Mouse (Mus musculus) testis, adult 2 months (tissue): Measurements from ENCODE around the gene Rfx2. TPM values are rescaled to one million over a fixed set of nuclear protein-coding genes. Genes with fewer than 3 reads are reported as not detected.

ENCODE experiments used
- H3K27ac ChIP-seq: fragments of 200-500 bp; 2 replicates; pipeline ENCODE4 v1.5.1; 2012; ENCODE audit warnings: low read depth, low read length; ENCODE audit not compliant: control insufficient read depth, insufficient read depth
- H3K27me3 ChIP-seq: fragments of 200-500 bp; 2 replicates; pipeline ENCODE4 v1.6.1; 2012; ENCODE audit warnings: mild to moderate bottlenecking, low read length, moderate library complexity; ENCODE audit not compliant: control insufficient read depth, insufficient read depth
- H3K36me3 ChIP-seq: fragments of 200-500 bp; 2 replicates; pipeline ENCODE4 v1.6.1; 2012; ENCODE audit warnings: mild to moderate bottlenecking, low read length; ENCODE audit not compliant: control insufficient read depth, insufficient read depth
- H3K4me1 ChIP-seq: fragments of 200-500 bp; 2 replicates; pipeline ENCODE4 v1.6.1; 2012; ENCODE audit warnings: low read length; ENCODE audit not compliant: control insufficient read depth, insufficient read depth
- H3K4me3 ChIP-seq: fragments of 200-500 bp; 2 replicates; pipeline ENCODE4 v1.5.1; 2012; ENCODE audit warnings: low read depth, mild to moderate bottlenecking, low read length, moderate library complexity, mixed read lengths; ENCODE audit not compliant: control insufficient read depth
- CTCF ChIP-seq: fragments of 200-500 bp; IDR thresholded peaks from 2 replicates; pipeline ENCODE4 v1.5.1; 2012; ENCODE audit warnings: low read depth, mild to moderate bottlenecking, inconsistent platforms, low read length, moderate library complexity; ENCODE audit not compliant: control insufficient read depth, insufficient read depth, insufficient replicate concordance
- POLR2A ChIP-seq: fragments of 200-500 bp; IDR thresholded peaks from 2 replicates; pipeline ENCODE4 v1.6.1; 2012; ENCODE audit warnings: low read depth, mild to moderate bottlenecking, inconsistent platforms, low read length, moderate library complexity; ENCODE audit not compliant: control insufficient read depth
- polyA plus RNA-seq: library from polyadenylated mRNA; depleted of rRNA; stranded (reverse); fragments of >200 nt; gene quantifications from 2 replicates; pipeline ENCODE4 v1.2.3, GENCODE M21; 2012

The Rfx2 gene
- polyA plus RNA-seq, 1 experiment, result 312 TPM

DNA sequence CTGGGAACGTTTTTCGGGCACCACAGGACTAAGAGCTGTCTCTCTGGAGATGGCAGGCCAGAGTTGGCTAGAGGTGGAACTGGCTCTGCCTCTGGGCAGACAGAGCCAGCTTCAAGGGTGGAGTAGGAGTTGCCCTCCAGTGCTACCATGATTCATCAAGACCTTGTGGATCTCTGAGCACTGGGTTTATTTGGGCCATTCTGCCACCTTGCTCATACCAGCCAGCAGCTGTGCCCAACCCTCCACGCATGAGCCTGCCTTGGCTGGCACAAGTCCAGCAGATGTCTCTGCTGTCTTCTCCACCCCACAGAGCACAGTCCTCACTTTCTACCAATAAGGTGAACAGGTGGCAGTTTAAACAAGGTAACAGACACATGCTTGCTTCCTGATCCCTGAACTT is 41.9 kb downstream of the Rfx2 start:
- no peak for TF ChIP-seq POLR2A
- TF ChIP-seq CTCF, result no peak
- H3K27ac ChIP-seq, result no peak overlapping the region

GRCm38 (mm10) chr17:56780291-56780978 is 50.4 kb downstream of the Rfx2 start:
- Histone ChIP-seq H3K36me3 (peaks cover 3% of the 10 kb centered on the region; the same call in 1 of the 2 replicates), H3K27ac (no peak overlapping the region), H3K4me1 (no peaks in the 10 kb centered on the region), H3K4me3 (no peak overlapping the region), H3K27me3 (no peaks in the 10 kb centered on the region)
- TF ChIP-seq POLR2A (no peak), CTCF (no peak)

More for the DNA sequence above, 41.9 kb downstream of the Rfx2 start:
- Histone ChIP-seq H3K27me3 (no peaks in the 10 kb centered on the region), H3K4me3 (no peak overlapping the region), H3K4me1 (no peaks in the 10 kb centered on the region), H3K36me3 (peaks cover 1% of the 10 kb centered on the region; the same call in 1 of the 2 replicates)

DNA sequence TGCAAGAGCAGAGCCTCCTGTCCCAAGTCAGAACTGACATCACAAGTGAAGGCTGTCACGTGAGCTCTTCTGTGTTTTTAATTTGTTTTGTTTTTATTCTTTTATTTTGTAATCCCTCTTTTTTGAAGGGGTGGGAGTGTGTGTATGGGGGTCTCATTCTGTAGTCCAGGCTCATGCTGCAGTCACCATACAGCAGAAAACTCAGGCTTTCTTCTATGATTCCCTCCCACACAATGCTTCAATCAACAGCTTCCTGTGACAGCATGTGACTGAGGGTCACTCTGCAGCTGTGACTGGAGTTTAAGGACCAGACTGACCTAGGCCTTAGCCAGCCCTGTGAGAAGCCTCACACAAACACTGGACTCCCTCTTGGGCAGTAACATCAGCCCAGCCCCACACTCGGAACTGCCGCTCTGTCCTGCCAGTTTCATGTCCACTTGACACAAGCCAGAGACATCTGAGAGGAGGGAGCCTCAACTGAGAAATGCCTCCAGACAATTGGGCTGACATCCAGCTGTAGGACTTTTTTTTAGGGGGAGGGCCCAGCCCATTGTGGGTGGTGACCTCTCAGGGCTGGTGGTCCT is 51.9 kb downstream of the Rfx2 start:
- peak overlapping the region; percentile 53 for H3K4me3 ChIP-seq
- no peaks in the 10 kb centered on the region for H3K4me1 ChIP-seq
- no peak for TF ChIP-seq CTCF
- peak; percentile 10; the same call in 1 of the 2 replicates for TF ChIP-seq POLR2A
- H3K27ac ChIP-seq, result peak overlapping the region; percentile 46; the same call in 1 of the 2 replicates
- H3K36me3 ChIP-seq, result peaks cover 2% of the 10 kb centered on the region; the same call in 1 of the 2 replicates
- no peaks in the 10 kb centered on the region for H3K27me3 ChIP-seq

- Histone ChIP-seq H3K27me3 (no peaks in the 10 kb centered on the region), H3K4me1 (no peaks in the 10 kb centered on the region), H3K36me3 (peaks cover 2% of the 10 kb centered on the region; the same call in 1 of the 2 replicates), H3K4me3 (peak overlapping the region; percentile 84), H3K27ac (peak overlapping the region; percentile 68)
- TF ChIP-seq CTCF (0 out of 2 replicates have a peak, but pooled peaks have one; percentile 11), POLR2A (no peak)
These were observed 53.2 kb downstream of the Rfx2 start for GRCm38 (mm10) chr17:56777568-56777967.

GRCm38 (mm10) chr17:56769950-56770349 is 60.9 kb downstream of the Rfx2 start, which contains the start of gene Prr22:
Gene Prr22, plus strand, starts transcription at chr17:56770250.
- Histone ChIP-seq H3K4me1 (peaks cover 4% of the 10 kb centered on the region), H3K27ac (peak within 1 kb of the TSS; percentile 10; the same call in 1 of the 2 replicates), H3K4me3 (peak within 1 kb of the TSS; percentile 66), H3K36me3 (peaks cover 1% of the 10 kb centered on the region), H3K27me3 (no peaks in the 10 kb centered on the region)
- TF ChIP-seq POLR2A, result no peak; the same call in 1 of the 2 replicates
- no peak for TF ChIP-seq CTCF

GRCm38 (mm10) chr17:56768941-56769340 is 61.9 kb downstream of the Rfx2 start:
- H3K4me1 ChIP-seq, result peaks cover 8% of the 10 kb centered on the region
- H3K4me3 ChIP-seq, result peak overlapping the region; percentile 66
- H3K36me3 ChIP-seq, result peaks cover 1% of the 10 kb centered on the region
- H3K27ac ChIP-seq, result no peak overlapping the region
- no peaks in the 10 kb centered on the region for H3K27me3 ChIP-seq
- TF ChIP-seq CTCF, result no peak
- TF ChIP-seq POLR2A, result no peak

GRCm38 (mm10) chr17:56767531-56768135 is 63.2 kb downstream of the Rfx2 start:
- Histone ChIP-seq H3K4me3 (no peak overlapping the region), H3K27ac (no peak overlapping the region), H3K4me1 (peaks cover 20% of the 10 kb centered on the region), H3K27me3 (no peaks in the 10 kb centered on the region), H3K36me3 (peaks cover 1% of the 10 kb centered on the region)
- TF ChIP-seq CTCF (no peak), POLR2A (no peak)
